Mouse (Mus musculus) gastrocnemius, postnatal 25 days (tissue): ENCODE data around the gene Rnf115. TPM values are rescaled to one million over a fixed set of nuclear protein-coding genes. Genes with fewer than 3 reads are reported as not detected.
"Not testable (repeated sequence)": the region's sequence is repeated elsewhere in the genome, so short reads cannot be mapped to it uniquely, and the experiment has no call there.

Source experiments
- DNase-seq: peaks from one replicate; pipeline ENCODE4 v3.0.0; 2022
- total RNA-seq, 2 experiments: library from RNA; stranded (reverse); gene quantifications; 1 replicate in 1 of 2; 2 replicates in 1 of 2; pipeline ENCODE4 v1.2.3; 2021

Rnf115 gene
- total RNA-seq, 2 experiments from 2014 or later, result 87.8 to 109 TPM

DNA sequence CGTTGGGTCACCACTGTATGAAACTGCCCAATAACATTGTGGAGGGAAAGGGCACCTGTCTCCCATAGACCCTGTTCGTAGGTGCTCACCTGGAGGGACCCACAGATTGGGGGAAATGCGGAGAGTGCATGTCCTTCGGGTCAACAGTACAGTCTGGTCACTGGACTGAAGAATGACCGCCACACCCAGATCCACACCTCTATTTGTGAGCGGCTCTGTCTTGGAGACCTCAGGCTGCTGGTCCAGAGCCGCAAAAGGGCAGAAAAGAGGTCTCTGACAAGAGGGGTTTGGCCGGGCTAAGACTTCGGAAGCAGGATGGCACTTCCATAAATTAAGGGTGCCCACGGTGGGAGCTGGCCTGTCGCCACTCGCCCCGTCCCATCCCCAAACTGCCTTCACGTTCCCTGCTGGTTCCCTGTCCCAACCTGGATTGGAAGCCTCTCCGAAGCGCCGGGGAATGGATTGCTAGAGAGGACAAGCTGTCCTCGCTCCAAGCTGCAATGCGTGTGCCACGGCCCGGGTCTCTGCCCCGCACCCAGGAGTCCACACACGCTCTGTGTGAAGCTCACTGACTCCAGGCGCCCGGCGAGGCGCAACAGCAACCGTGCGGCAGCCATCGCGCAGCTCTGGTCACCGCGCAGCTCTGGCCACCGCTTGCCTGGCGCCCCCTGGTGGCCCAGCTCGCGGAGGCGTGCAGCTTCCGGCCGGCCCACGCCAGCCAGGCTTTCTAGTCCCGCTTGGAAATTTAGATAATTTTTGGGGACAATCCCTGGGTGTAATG, 19.4 kb upstream of the Rnf115 start, which contains the start of gene Nudt17:
Gene Nudt17, minus strand, starts transcription at position 660 of the 781 bp plus-strand sequence.
- DNase-seq, result peak; percentile 68

GRCm38 (mm10) chr3:96708684-96709064, 18.8 kb upstream of the Rnf115 start:
- no peak for DNase-seq

DNA sequence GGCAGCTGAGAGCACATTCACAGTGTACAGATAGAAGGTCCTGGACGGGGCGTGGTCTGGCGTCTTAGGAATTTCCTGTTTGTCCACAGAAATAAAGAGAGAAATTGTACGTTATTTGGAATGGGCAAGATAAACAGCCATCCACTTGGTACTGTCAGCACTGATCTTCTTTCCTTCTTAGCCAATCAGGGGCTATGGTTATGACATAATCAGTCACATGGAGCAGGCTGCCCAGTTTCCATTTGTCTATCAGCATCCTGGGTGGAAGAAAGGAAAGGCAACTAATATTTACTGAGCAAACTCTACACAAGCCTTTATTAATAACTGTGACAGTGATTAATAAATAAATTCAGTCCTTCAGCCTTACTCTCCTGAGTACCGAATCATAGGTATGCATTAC, 13.2 kb upstream of the Rnf115 start:
- no peak for DNase-seq

GRCm38 (mm10) chr3:96715854-96716253, 11.6 kb upstream of the Rnf115 start:
- no peak for DNase-seq

DNA sequence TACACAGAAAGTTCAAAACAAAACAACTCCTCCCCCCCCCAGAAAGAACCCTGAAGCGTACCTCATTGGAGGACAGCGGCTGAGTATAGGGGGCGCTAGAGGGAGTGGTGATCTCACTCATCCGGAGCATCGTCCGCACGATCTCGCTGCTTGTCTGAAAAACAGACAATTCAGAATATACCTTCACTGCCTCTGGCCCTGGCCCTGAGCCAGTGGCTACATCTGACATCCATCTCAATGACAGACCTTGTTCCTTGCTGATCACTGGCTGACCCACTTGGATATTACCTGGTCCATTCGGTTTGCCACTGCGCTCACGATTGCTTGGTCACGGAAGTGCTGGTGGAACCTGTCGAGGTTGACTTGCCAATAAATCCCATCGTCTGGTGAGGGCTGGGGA, 8.3 kb upstream of the Rnf115 start:
- no peak for DNase-seq

DNA sequence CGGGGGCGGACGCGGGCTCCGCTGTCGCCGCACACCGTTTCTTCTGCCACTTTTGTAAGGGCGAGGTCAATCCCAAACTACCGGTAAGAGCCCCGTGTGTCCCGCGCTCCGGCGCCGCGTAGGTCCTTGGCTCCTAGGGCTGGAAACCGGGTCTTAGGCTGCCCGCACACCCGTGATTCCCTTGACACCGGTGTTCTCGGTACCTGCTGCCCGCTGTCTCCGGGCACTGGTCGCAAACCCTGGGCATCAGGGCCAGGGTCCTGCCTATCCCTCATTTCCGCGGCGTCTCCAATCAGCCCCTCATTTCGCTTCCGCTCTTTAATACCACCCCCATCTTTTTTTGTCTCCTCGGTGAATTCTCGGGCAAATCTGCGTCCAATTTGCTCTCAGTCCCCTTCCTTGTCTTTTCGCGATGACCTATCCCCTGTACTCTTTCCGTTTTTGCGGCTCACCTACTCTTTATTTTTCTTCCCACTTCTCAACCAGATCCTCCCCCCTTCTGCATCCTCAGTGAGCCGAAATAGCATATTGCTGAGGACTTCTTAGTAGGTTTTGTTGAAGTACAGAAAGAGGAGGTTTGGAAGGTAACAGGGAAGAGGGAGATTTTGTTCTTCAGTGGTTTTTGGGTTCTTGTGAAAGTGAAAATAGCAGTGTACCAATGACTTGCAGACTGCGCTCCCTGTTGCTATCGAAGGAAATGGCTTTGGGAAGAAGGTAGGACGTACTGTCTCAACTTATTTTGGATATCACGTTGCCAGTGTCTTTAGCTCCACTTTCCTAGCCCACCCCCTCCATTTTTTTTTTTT, 567 bp downstream of the Rnf115 start:
- DNase-seq, result no peak

- no peak for DNase-seq
Observed at GRCm38 (mm10) chr3:96728634-96729402, 1.4 kb downstream of the Rnf115 start.

- DNase-seq, result no peak
Observed at GRCm38 (mm10) chr3:96729403-96729784, 1.9 kb downstream of the Rnf115 start.

GRCm38 (mm10) chr3:96730785-96731184, 3.3 kb downstream of the Rnf115 start:
- no peak for DNase-seq

DNA sequence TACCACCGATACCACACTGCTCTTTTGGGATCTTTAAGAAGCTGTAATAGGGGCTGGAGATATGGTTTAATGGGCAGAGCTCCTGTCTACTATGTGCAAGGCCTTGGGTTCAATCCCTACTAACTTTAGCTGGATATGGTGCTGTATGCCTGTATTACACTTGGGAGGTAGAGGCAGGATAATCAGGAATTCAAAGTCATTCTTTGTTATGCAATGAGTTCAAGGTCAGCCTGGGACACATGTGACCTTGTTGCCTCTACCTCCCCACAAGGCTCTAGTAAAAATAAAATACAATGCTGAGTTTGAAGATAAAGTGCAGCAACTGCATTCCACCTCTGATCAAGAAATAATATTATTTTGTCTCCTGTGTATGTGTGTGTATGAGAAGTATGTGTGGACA, 6.5 kb downstream of the Rnf115 start:
- DNase-seq, result no peak

GRCm38 (mm10) chr3:96735200-96735599, 7.7 kb downstream of the Rnf115 start:
- no peak for DNase-seq

DNA sequence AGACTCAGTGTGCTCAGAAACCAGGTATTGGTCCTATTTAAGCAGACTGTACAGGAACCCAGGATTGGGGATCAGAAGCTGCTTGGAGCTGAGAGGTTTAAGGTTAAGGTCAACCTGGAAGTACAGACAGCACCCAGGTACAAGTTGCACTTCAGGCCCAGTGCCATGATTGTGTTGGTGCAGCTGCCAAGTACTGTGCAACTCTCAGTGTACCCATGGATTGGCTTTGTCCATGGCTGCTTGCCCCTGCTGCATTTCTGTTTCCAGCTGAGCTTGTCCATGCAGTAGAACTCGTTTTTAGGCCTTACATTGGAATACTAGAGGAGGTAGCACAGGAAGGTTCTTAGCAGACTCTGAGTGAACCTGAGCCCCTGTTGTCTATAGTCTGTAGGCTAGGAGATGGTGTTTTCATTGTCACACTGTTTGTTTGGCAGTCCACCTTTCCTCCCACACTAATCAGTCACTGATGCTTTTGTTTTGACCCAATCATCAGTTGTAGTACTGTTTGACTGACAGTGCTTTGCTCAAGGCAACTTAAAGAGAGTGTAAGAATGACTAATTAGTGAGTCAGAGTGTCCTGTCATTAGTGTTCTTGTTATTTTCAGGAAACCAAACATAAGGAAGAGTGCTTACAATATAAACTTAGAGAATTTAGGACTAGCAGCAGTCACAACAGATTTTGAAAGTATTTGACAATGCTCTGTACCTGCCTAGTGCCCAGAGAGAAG, 9.7 kb downstream of the Rnf115 start:
- DNase-seq, result no peak

GRCm38 (mm10) chr3:96737995-96738394, 10.5 kb downstream of the Rnf115 start:
- DNase-seq, result no peak

- DNase-seq, result not testable (repeated sequence)
Observed at GRCm38 (mm10) chr3:96740279-96740678, 12.8 kb downstream of the Rnf115 start.

- no peak for DNase-seq
Observed at GRCm38 (mm10) chr3:96744348-96744747, 16.9 kb downstream of the Rnf115 start.

DNA sequence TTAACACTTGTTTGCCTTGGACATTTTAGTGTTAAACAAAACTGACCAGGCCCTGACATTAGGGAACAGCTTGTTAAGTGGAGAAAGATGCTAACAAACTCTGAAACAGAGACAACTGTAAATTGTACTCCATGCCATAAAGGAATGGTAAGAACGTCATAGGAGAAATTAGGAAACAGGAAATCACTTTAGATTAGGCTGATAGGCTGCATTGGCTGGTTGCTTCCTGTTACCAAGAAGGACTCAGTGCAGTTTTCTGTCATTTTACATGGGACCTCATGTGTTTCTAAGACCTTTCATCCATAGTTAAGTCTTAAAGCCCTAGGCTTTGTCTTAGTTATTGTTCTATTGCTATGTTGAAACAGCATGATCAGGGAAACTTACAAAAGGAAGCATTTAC, 19.4 kb downstream of the Rnf115 start:
- DNase-seq, result no peak

GRCm38 (mm10) chr3:96755935-96756334, 28.5 kb downstream of the Rnf115 start:
- DNase-seq, result no peak

GRCm38 (mm10) chr3:96757691-96758090, 30.2 kb downstream of the Rnf115 start:
- DNase-seq, result peak; percentile 67

DNA sequence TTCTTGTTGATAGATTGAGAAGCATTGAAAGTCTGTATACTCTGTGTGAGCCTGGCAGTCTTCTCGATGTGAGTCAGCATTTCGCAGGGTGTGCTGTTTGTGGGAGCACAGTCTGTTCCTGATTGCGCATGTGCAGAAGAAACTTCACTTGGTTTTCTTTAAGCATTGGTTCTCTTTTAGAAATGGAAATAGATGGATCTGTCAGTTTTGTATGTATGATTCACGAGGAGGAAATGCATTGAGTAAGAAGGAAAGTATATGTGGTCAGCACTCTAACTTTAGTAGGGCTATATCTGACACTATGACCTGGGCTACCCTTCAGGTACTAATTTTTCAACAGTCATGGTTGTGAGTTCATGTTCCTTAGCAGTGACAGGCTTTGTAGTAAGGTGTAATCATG, 32.2 kb downstream of the Rnf115 start:
- no peak for DNase-seq

GRCm38 (mm10) chr3:96764528-96764927, 37.1 kb downstream of the Rnf115 start:
- DNase-seq, result no peak

DNA sequence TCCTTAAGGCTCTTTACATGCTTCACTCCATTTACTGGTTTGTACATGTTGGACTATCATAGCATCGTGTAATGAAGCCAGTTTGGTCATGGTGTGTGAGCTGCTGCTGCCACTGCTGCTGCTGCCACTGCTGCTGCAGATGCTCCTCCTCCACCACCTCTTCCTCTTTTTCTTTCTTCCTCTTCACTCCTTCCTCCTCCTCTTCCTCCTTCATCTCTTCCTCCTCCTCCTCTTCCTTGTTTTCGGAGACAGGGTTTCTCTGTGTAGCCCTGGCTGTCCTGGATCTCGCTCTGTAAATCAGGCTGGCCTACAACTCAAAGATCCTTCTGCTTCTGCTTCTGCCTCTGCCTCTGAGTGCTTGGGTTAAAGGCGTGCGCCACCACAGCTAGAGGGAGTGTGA, 42.5 kb downstream of the Rnf115 start:
- no peak for DNase-seq

DNA sequence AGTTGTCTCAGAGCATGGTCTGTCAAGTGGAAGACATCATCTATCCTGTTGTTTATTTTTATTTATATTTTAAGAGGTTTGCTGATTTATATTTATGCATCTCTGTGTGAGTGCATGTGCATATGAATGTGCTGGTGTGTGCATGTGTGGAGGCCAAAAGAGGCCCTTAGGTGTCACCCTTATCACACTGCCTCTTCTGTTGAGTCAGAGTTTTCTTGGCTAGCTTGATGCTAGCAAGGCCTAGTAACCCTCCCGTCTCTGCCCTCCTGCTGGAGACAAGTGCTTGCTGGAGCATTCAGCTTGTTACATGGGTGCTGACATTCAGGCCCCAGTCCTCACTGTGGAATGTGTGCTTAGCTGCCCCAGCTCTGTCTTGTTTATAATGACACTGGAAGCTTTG, 45.5 kb downstream of the Rnf115 start:
- DNase-seq, result no peak
